Mouse (Mus musculus) thymus, adult 2 months (tissue): Measurements from ENCODE around the gene Dffa.
"Not testable (repeated sequence)": the region's sequence is repeated elsewhere in the genome, so short reads cannot be mapped to it uniquely, and the experiment has no call there.

ENCODE experiments used
- CTCF ChIP-seq: fragments of 200-500 bp; IDR thresholded peaks from 2 replicates; pipeline ENCODE4 v1.5.1; 2012; ENCODE audit warnings: mild to moderate bottlenecking, control low read depth, low read length, moderate library complexity, borderline replicate concordance; ENCODE audit not compliant: control insufficient read depth, poor library complexity, insufficient read depth; ENCODE audit errors: extremely low read depth
- POLR2A ChIP-seq: fragments of 200-500 bp; IDR thresholded peaks from 2 replicates; pipeline ENCODE4 v1.6.1; 2012; ENCODE audit warnings: mild to moderate bottlenecking, low read length, control low read depth, moderate library complexity; ENCODE audit not compliant: control insufficient read depth, poor library complexity, insufficient read depth; ENCODE audit errors: extremely low read depth

- TF ChIP-seq POLR2A, CTCF: not testable (repeated sequence)
Observed at GRCm38 (mm10) chr4:149100449-149100848, 3.5 kb upstream of the Dffa start.
